Mouse (Mus musculus) MEL (cell line): Measurements from ENCODE around the gene Zfp324. TPM values are rescaled to one million over a fixed set of nuclear protein-coding genes. Genes with fewer than 3 reads are reported as not detected.

ENCODE experiments used
- DNase-seq: peaks from one replicate; pipeline ENCODE4 v3.0.0; 2011; ENCODE audit warnings: low read depth, low spot score
- H3K27ac ChIP-seq: 2 replicates; pipeline ENCODE4 v1.5.1; 2012; ENCODE audit warnings: low read depth, mild to moderate bottlenecking, control low read depth, low read length, moderate library complexity; ENCODE audit not compliant: control insufficient read depth
- H3K27me3 ChIP-seq, 2 experiments: fragments of 150-350 bp in 1 of 2; sonication (generic) in 1 of 2; 2 replicates each; pipeline ENCODE4 v1.6.1; 2012; ENCODE audit warnings: low read length in 2 of 2, mild to moderate bottlenecking in 2 of 2, improper control_type of control experiment in 1 of 2, moderate library complexity in 1 of 2; ENCODE audit not compliant: insufficient read depth in 2 of 2, control insufficient read depth in 1 of 2
- H3K36me3 ChIP-seq, 2 experiments: 2 replicates each; pipeline ENCODE4 v1.6.1; 2012 to 2014; ENCODE audit warnings: low read length in 2 of 2, improper control_type of control experiment in 1 of 2, inconsistent platforms in 1 of 2, mild to moderate bottlenecking in 1 of 2; ENCODE audit not compliant: insufficient read depth in 2 of 2, control insufficient read depth in 1 of 2
- H3K4me1 ChIP-seq, 2 experiments: fragments of 150-350 bp in 1 of 2; sonication (generic) in 1 of 2; 2 replicates each; pipeline ENCODE4 v1.6.1; 2012; ENCODE audit warnings: low read length in 2 of 2, improper control_type of control experiment in 1 of 2, mild to moderate bottlenecking in 1 of 2; ENCODE audit not compliant: insufficient read depth in 2 of 2, control insufficient read depth in 1 of 2
- H3K4me3 ChIP-seq, 2 experiments: fragments of 150-350 bp in 1 of 2; sonication (generic) in 1 of 2; 2 replicates each; pipeline ENCODE4 v1.5.1; 2012; ENCODE audit warnings: low read depth in 2 of 2, low read length in 2 of 2, mild to moderate bottlenecking in 2 of 2, moderate library complexity in 2 of 2, control low read depth in 1 of 2, improper control_type of control experiment in 1 of 2; ENCODE audit not compliant: control insufficient read depth in 1 of 2, insufficient read depth in 1 of 2
- H3K79me2 ChIP-seq: 2 replicates; pipeline ENCODE4 v1.6.1; 2012; ENCODE audit warnings: mild to moderate bottlenecking, low read length, moderate library complexity; ENCODE audit not compliant: control insufficient read depth, poor library complexity, insufficient read depth
- H3K9ac ChIP-seq: 2 replicates; pipeline ENCODE4 v1.6.1; 2012; ENCODE audit warnings: low read depth, mild to moderate bottlenecking, control low read depth, low read length, moderate library complexity; ENCODE audit not compliant: control insufficient read depth, poor library complexity, severe bottlenecking
- H3K9me3 ChIP-seq: fragments of 150-350 bp; sonication (generic); replicated peaks from 2 replicates; pipeline ENCODE4 v1.6.1; 2012; ENCODE audit warnings: mild to moderate bottlenecking, low read length, improper control_type of control experiment, moderate library complexity; ENCODE audit not compliant: insufficient read depth
- CHD1 ChIP-seq: IDR thresholded peaks from 2 replicates; pipeline ENCODE4 v1.6.1; 2012; ENCODE audit warnings: low read depth, mild to moderate bottlenecking, inconsistent platforms, low read length, improper control_type of control experiment
- CHD2 ChIP-seq: IDR thresholded peaks from 2 replicates; pipeline ENCODE4 v1.6.1; 2011; ENCODE audit warnings: low read length, improper control_type of control experiment
- ELF1 ChIP-seq: IDR thresholded peaks from 2 replicates; pipeline ENCODE4 v1.6.1; 2014; ENCODE audit warnings: low read depth, mild to moderate bottlenecking, inconsistent platforms, low read length, improper control_type of control experiment, moderate library complexity
- EP300 ChIP-seq, 2 experiments: IDR thresholded peaks; 2 replicates each; pipeline ENCODE4 v1.6.1; 2011; ENCODE audit warnings: improper control_type of control experiment in 2 of 2, low read length in 2 of 2, low read depth in 1 of 2, mild to moderate bottlenecking in 1 of 2
- ETS1 ChIP-seq: IDR thresholded peaks from 2 replicates; pipeline ENCODE4 v1.6.1; 2012; ENCODE audit warnings: low read depth, mild to moderate bottlenecking, inconsistent platforms, low read length, improper control_type of control experiment, moderate library complexity
- GABPA ChIP-seq: IDR thresholded peaks from 2 replicates; pipeline ENCODE4 v1.6.1; 2012; ENCODE audit warnings: low read depth, mild to moderate bottlenecking, inconsistent platforms, low read length, improper control_type of control experiment, moderate library complexity
- HCFC1 ChIP-seq: IDR thresholded peaks from 2 replicates; pipeline ENCODE4 v1.6.1; 2012; ENCODE audit warnings: low read depth, mild to moderate bottlenecking, inconsistent platforms, low read length, improper control_type of control experiment, moderate library complexity
- JUND ChIP-seq: IDR thresholded peaks from 2 replicates; pipeline ENCODE4 v1.6.1; 2011; ENCODE audit warnings: low read depth, mild to moderate bottlenecking, improper control_type of control experiment, low read length
- MAX ChIP-seq: IDR thresholded peaks from 2 replicates; pipeline ENCODE4 v1.6.1; 2011; ENCODE audit warnings: low read length, improper control_type of control experiment
- MXI1 ChIP-seq: IDR thresholded peaks from 2 replicates; pipeline ENCODE4 v1.6.1; 2011; ENCODE audit warnings: mild to moderate bottlenecking, low read depth, low read length, improper control_type of control experiment
- MYB ChIP-seq: IDR thresholded peaks from 2 replicates; pipeline ENCODE4 v1.6.1; 2011; ENCODE audit warnings: mild to moderate bottlenecking, low read depth, low read length, improper control_type of control experiment
- NELFE ChIP-seq: IDR thresholded peaks from 2 replicates; pipeline ENCODE4 v1.6.1; 2011; ENCODE audit warnings: low read depth, low read length, improper control_type of control experiment
- NRF1 ChIP-seq: IDR thresholded peaks from 2 replicates; pipeline ENCODE4 v1.6.1; 2014; ENCODE audit warnings: low read depth, mild to moderate bottlenecking, inconsistent platforms, low read length, improper control_type of control experiment, moderate library complexity; ENCODE audit not compliant: poor library complexity, insufficient read depth, severe bottlenecking
- POLR2A ChIP-seq, 2 experiments: IDR thresholded peaks; 2 replicates each; pipeline ENCODE4 v1.6.1; 2011 to 2012; ENCODE audit warnings: low read length in 2 of 2, mild to moderate bottlenecking in 2 of 2, control low read depth in 1 of 2, improper control_type of control experiment in 1 of 2, low read depth in 1 of 2, moderate library complexity in 1 of 2; ENCODE audit not compliant: control insufficient read depth in 1 of 2, insufficient read depth in 1 of 2, poor library complexity in 1 of 2
- POLR2AphosphoS5 ChIP-seq: IDR thresholded peaks from 2 replicates; pipeline ENCODE4 v1.6.1; 2012; ENCODE audit warnings: low read depth, borderline replicate concordance, mild to moderate bottlenecking, inconsistent platforms, low read length, moderate library complexity, mixed read lengths
- RCOR1 ChIP-seq: IDR thresholded peaks from 2 replicates; pipeline ENCODE4 v1.6.1; 2012; ENCODE audit warnings: low read depth, mild to moderate bottlenecking, inconsistent platforms, low read length, improper control_type of control experiment
- SMC3 ChIP-seq: IDR thresholded peaks from 2 replicates; pipeline ENCODE4 v1.6.1; 2011; ENCODE audit warnings: low read depth, low read length, improper control_type of control experiment
- TCF12 ChIP-seq: IDR thresholded peaks from 2 replicates; pipeline ENCODE4 v1.6.1; 2014; ENCODE audit warnings: low read depth, mild to moderate bottlenecking, inconsistent platforms, low read length, improper control_type of control experiment, moderate library complexity
- polyA plus RNA-seq, 2 experiments: library from polyadenylated mRNA; stranded (reverse) in 1 of 2; unstranded in 1 of 2; fragments of >175 nt in 1 of 2; fragments of >200 nt in 1 of 2; gene quantifications; 2 replicates each; pipeline versions ENCODE4 v1.2.1 to v1.2.4; 2012; ENCODE audit warnings: low replicate concordance in 2 of 2, low read depth in 1 of 2; ENCODE audit not compliant: insufficient read length in 2 of 2, insufficient read depth in 1 of 2, missing spikeins in 1 of 2
- total RNA-seq: library from RNA; depleted of rRNA; stranded (reverse); fragments of 300-350 nt; gene quantifications from 2 replicates; pipeline ENCODE4 v1.2.3, GENCODE M21; 2012

Zfp324 gene
- total and polyA plus RNA-seq, 3 experiments: 5.2 to 9.9 TPM; not detected in 1

GRCm38 (mm10) chr7:12961511-12962141 lies 4.0 kb upstream of the Zfp324 start (continued):
- TF ChIP-seq SMC3: no peak
- peak; percentile 93 for TF ChIP-seq MXI1
- no peak for TF ChIP-seq TCF12
- TF ChIP-seq RCOR1: no peak
- TF ChIP-seq POLR2AphosphoS5: no peak
- TF ChIP-seq MAX: peak; percentile 64; the same call in 1 of the 2 replicates
- no peak for TF ChIP-seq GABPA
- no peak for TF ChIP-seq CHD2
- TF ChIP-seq ETS1: peak; percentile 63
- peak; percentile 95 for TF ChIP-seq HCFC1

- H3K4me1 ChIP-seq: peaks cover 2 to 21% of the 10 kb centered on the region in 2 experiments; a peak in 2 of 4 replicates
- peak overlapping the region; percentile 79 to 84 for H3K4me3 ChIP-seq
- H3K27me3 ChIP-seq: no peaks in the 10 kb centered on the region
- peaks cover 6% of the 10 kb centered on the region for H3K79me2 ChIP-seq
- H3K36me3 ChIP-seq: peaks cover 0 to 14% of the 10 kb centered on the region in 2 experiments; a peak in 2 of 4 replicates
- H3K9me3 ChIP-seq: no peaks in the 10 kb centered on the region
- H3K27ac ChIP-seq: peak overlapping the region; percentile 83
- TF ChIP-seq MXI1 (peak; percentile 73), JUND (peak; percentile 97), MYB (no peak), CHD1 (peak; percentile 81; the same call in 1 of the 2 replicates), NELFE (no peak), POLR2A (IDR thresholded peaks at IDR 0.05; ENCODE audit: control insufficient read depth in 1 of 2, insufficient read depth in 1 of 2, low read depth in 1 of 2, low read length in 2 of 2, poor library complexity in 1 of 2) (no peak), NRF1 (peak; percentile 37; the same call in 1 of the 2 replicates), ELF1 (no peak), POLR2AphosphoS5 (no peak), EP300 (IDR thresholded peaks at IDR 0.05; ENCODE audit: low read depth in 1 of 2, low read length in 2 of 2) (no peak)
- peak; percentile 76 for DNase-seq
- H3K9ac ChIP-seq: peak overlapping the region; percentile 84
Measured at GRCm38 (mm10) chr7:12966104-12966845, 637 bp downstream of the Zfp324 start.
